Mouse (Mus musculus): ENCODE data around the gene Enpp7.

- peak; percentile 89 for TF ChIP-seq CTCF (IDR thresholded peaks at IDR 0.05; ENCODE audit: borderline replicate concordance, extremely low read depth, insufficient read depth, insufficient read length)
- TF ChIP-seq POLR2A (IDR thresholded peaks at IDR 0.05; ENCODE audit: borderline replicate concordance, extremely low read depth, insufficient read depth, insufficient read length, poor library complexity, severe bottlenecking) = no peak
Measured at GRCm38 (mm10) chr11:118975427-118975826, 12.6 kb upstream of the Enpp7 start.
